Mouse (Mus musculus) lung, adult 2 months (tissue): ENCODE measurements around the gene Vmn2r52. TPM values are rescaled to one million over a fixed set of nuclear protein-coding genes. Genes with fewer than 3 reads are reported as not detected.
"Not testable (repeated sequence)": the region's sequence is repeated elsewhere in the genome, so short reads cannot be mapped to it uniquely, and the experiment has no call there.

ENCODE experiments used
- DNase-seq: peaks from one replicate; pipeline ENCODE4 v3.0.0; 2022
- H3K4me1 ChIP-seq: fragments of 200-500 bp; 2 replicates; pipeline ENCODE4 v1.6.1; 2011; ENCODE audit warnings: low read length; ENCODE audit not compliant: control insufficient read depth, insufficient read depth
- H3K4me3 ChIP-seq: fragments of 200-500 bp; replicated peaks from 2 replicates; pipeline ENCODE3; 2011; ENCODE audit warnings: low read depth, mild to moderate bottlenecking, control low read depth, low read length; ENCODE audit errors: extremely low read depth
- CTCF ChIP-seq: fragments of 200-500 bp; IDR thresholded peaks from 2 replicates; pipeline ENCODE4 v1.5.1; 2011; ENCODE audit warnings: mild to moderate bottlenecking, low read length, control low read depth; ENCODE audit not compliant: insufficient read depth
- POLR2A ChIP-seq: fragments of 200-500 bp; IDR thresholded peaks from 2 replicates; pipeline ENCODE4 v1.6.1; 2011; ENCODE audit warnings: low read depth, mild to moderate bottlenecking, control low read depth, low read length, borderline replicate concordance; ENCODE audit errors: extremely low read depth
- WGBS: fragments of 180-500 bp; shearing (Covaris S2); methylation state at CpG from one replicate; pipeline ENCODE4 v1.1.7; 2018; 5-methylcytosine and 5-hydroxymethylcytosine counted together
- polyA plus RNA-seq: library from polyadenylated mRNA; depleted of rRNA; stranded (reverse); fragments of >200 nt; gene quantifications from 2 replicates; pipeline ENCODE4 v1.2.3, GENCODE M21; 2012; rRNA removed

The Vmn2r52 gene
- polyA plus RNA-seq: not detected in 2 replicates

- Histone ChIP-seq H3K4me1 (no peaks in the 10 kb centered on the region), H3K4me3 (no peak within 1 kb of the TSS)
- TF ChIP-seq CTCF (no peak), POLR2A (no peak)
- no peak for DNase-seq
- 84% methylated on average over 1 of the region's 1 CpGs for WGBS
Measured at GRCm38 (mm10) chr7:10176473-10176872, at the start of gene Vmn2r52. Gene Vmn2r52, minus strand, starts transcription at chr7:10176573.

GRCm38 (mm10) chr7:10105641-10106040 lies 70.7 kb downstream of the Vmn2r52 start, which contains the start of gene Vmn2r51:
Gene Vmn2r51, minus strand, starts transcription at chr7:10105741.
- not testable (repeated sequence) for H3K4me1 ChIP-seq, H3K4me3 ChIP-seq, DNase-seq
- 29% methylated on average over 1 of the region's 1 CpGs for WGBS

Other genes starting within 250 kb of the Vmn2r52 start
- gene Vmn2r48, start 223.0 kb downstream of the Vmn2r52 start, polyA plus RNA-seq: not detected in 2 replicates
- gene Vmn2r49, start 184.3 kb downstream of the Vmn2r52 start, polyA plus RNA-seq: not detected in 2 replicates
- not detected in 2 replicates for gene Vmn2r50, start 123.3 kb downstream of the Vmn2r52 start, polyA plus RNA-seq
- not detected in 2 replicates for gene Vmn2r51, start 70.8 kb downstream of the Vmn2r52 start, polyA plus RNA-seq
- gene Vmn1r66, start 101.4 kb upstream of the Vmn2r52 start, polyA plus RNA-seq: not detected in 2 replicates